Mouse (Mus musculus) small intestine, adult 2 months (tissue): ENCODE data around the gene Mecom. TPM values are rescaled to one million over a fixed set of nuclear protein-coding genes. Genes with fewer than 3 reads are reported as not detected.

Experiments used
- H3K27ac ChIP-seq: fragments of 200-500 bp; 2 replicates; pipeline ENCODE4 v1.5.1; 2012; ENCODE audit warnings: low read depth, low read length, control low read depth, inconsistent platforms; ENCODE audit not compliant: insufficient read depth
- H3K27me3 ChIP-seq: fragments of 200-500 bp; 2 replicates; pipeline ENCODE4 v1.6.1; 2012; ENCODE audit warnings: mild to moderate bottlenecking, moderate library complexity, low read length, inconsistent platforms; ENCODE audit not compliant: control insufficient read depth, insufficient read depth
- H3K36me3 ChIP-seq: fragments of 200-500 bp; 2 replicates; pipeline ENCODE4 v1.6.1; 2012; ENCODE audit warnings: mild to moderate bottlenecking, low read length, control low read depth, inconsistent platforms; ENCODE audit not compliant: control insufficient read depth, insufficient read depth
- H3K4me1 ChIP-seq: fragments of 200-500 bp; 2 replicates; pipeline ENCODE4 v1.6.1; 2012; ENCODE audit warnings: low read length, inconsistent platforms, mixed read lengths; ENCODE audit not compliant: control insufficient read depth, insufficient read depth, insufficient read length
- H3K4me3 ChIP-seq: fragments of 200-500 bp; 2 replicates; pipeline ENCODE4 v1.5.1; 2012; ENCODE audit warnings: low read depth, mild to moderate bottlenecking, control low read depth, inconsistent platforms, low read length, moderate library complexity
- CTCF ChIP-seq: fragments of 200-500 bp; IDR thresholded peaks from 2 replicates; pipeline ENCODE4 v1.5.1; 2012; ENCODE audit warnings: low read depth, mild to moderate bottlenecking, control low read depth, inconsistent platforms, low read length, moderate library complexity, mixed read lengths; ENCODE audit not compliant: insufficient replicate concordance, insufficient read length; ENCODE audit errors: extremely low read depth
- POLR2A ChIP-seq: fragments of 200-500 bp; IDR thresholded peaks from 2 replicates; pipeline ENCODE4 v1.6.1; 2012; ENCODE audit warnings: low read depth, mild to moderate bottlenecking, control low read depth, inconsistent platforms, low read length, moderate library complexity
- WGBS: fragments of 180-500 bp; shearing (Covaris S2); methylation state at CpG from one replicate; pipeline ENCODE4 v1.1.7; 2018; 5-methylcytosine and 5-hydroxymethylcytosine counted together
- polyA plus RNA-seq: library from polyadenylated mRNA; depleted of rRNA; stranded (reverse); fragments of >200 nt; gene quantifications from 2 replicates; pipeline ENCODE4 v1.2.3, GENCODE M21; 2012

Mecom gene
- polyA plus RNA-seq, 1 experiment = 2.8 TPM

DNA sequence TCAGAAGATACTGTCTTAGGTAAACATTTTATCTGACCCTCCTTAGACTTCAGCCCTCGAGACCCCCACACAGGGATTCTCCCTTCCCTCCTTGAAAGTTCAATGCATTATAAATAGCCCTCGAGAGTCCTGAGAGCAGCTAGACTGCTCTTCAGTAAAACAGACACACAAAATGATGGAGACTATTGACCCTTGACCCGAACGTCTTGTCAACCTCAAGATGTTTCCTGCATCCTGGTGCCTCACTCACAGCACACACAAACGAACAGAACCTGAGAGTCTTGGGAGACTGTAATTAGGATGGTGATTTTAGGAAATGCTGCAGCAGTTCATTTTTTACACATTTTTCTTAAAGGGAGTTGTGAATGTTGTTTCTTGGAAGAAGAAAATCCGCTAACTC is 168.5 kb downstream of the Mecom start:
- 78% methylated on average over 6 of the region's 6 CpGs for WGBS
- H3K4me3 ChIP-seq = no peak overlapping the region

DNA sequence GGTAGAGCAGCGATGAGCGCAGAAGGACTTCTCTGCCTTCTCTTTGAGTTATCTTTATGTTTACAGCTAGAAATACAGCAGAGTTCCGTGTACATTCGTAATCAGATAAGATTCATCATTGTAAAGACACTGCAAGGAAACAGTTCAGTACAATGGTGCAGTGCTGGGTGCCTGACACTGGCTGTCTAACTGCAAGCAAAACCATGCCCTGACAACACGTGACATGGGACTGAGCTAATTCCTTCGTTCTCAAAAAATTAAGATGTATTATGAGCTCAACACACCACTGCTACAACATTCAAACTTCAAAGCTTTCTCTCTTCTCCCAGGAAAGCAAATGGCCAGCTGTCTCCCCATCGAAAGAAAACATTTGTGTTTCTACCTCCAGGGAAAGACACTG is 176.3 kb downstream of the Mecom start:
- no peak for TF ChIP-seq CTCF
- TF ChIP-seq POLR2A = no peak
- Histone ChIP-seq H3K27ac (no peak overlapping the region), H3K36me3 (no peaks in the 10 kb centered on the region), H3K4me3 (no peak overlapping the region), H3K4me1 (no peaks in the 10 kb centered on the region), H3K27me3 (no peaks in the 10 kb centered on the region)
- 70% methylated on average over 7 of the region's 7 CpGs for WGBS

More for the DNA sequence above, 168.5 kb downstream of the Mecom start:
- no peak overlapping the region for H3K27ac ChIP-seq
- no peaks in the 10 kb centered on the region for H3K36me3 ChIP-seq
- H3K4me1 ChIP-seq = no peaks in the 10 kb centered on the region
- no peak for TF ChIP-seq CTCF
- TF ChIP-seq POLR2A = no peak
- H3K27me3 ChIP-seq = no peaks in the 10 kb centered on the region

DNA sequence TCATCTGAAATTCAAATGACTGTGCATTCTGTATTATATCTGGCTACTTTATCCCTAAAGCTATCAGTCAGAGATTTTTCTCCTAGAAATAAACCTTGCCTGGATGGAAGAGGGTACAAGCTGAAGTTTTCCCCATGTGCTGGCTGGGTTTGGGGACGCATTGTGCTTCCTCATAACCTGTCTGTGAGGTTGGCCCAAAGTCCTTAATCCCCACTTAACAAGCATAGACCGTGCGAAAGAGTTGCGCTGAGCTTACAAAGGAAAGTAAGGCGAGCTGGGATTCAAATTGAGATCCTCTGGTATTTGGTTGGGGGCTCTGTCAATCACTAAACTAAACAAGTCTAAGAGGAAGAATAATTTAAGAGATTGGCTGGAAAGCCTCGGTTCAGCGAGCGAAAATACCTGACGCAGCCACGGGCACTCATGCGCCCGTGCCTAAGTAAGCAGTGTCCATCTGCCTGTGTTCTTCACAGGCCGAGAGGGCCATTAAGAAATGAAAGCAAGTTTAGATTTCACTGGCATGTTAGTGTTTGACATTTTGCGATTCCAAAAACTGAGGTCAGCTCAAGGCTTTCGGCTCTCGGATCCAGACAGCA is 176.8 kb downstream of the Mecom start:
- no peak overlapping the region for H3K27ac ChIP-seq
- no peak overlapping the region for H3K4me3 ChIP-seq
- WGBS = 82% methylated on average over 16 of the region's 16 CpGs
- TF ChIP-seq CTCF (no peak), POLR2A (no peak)
- H3K36me3 ChIP-seq = no peaks in the 10 kb centered on the region
- H3K4me1 ChIP-seq = no peaks in the 10 kb centered on the region
- H3K27me3 ChIP-seq = no peaks in the 10 kb centered on the region

DNA sequence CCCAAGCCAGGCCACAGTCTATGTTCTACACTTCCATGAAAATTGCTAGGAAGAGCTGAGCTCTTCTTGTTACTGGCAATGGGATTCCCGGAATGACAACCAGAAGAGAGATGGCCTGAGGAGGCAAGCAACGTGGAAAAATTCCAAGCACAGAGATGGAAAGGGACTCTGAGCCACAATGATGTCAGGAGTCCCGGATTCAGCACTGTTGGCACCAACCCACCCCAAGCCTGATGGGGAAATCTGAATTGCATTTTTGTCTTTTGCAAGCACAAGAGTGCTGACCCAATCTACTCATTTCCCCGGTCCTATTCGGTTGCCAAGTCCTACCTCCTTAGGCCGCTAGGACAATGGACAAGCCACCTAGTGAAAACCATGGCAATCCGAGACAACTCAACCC is 181.2 kb downstream of the Mecom start:
- Histone ChIP-seq H3K4me3 (no peak overlapping the region), H3K27me3 (no peaks in the 10 kb centered on the region), H3K36me3 (no peaks in the 10 kb centered on the region), H3K27ac (no peak overlapping the region), H3K4me1 (no peaks in the 10 kb centered on the region)
- WGBS = 91% methylated on average over 7 of the region's 7 CpGs
- no peak for TF ChIP-seq CTCF
- TF ChIP-seq POLR2A = no peak

GRCm38 (mm10) chr3:30361190-30361589 is 186.6 kb downstream of the Mecom start:
- H3K36me3 ChIP-seq = no peaks in the 10 kb centered on the region
- 59% methylated on average over 5 of the region's 5 CpGs for WGBS
- no peak overlapping the region for H3K27ac ChIP-seq
- no peak overlapping the region for H3K4me3 ChIP-seq
- no peak for TF ChIP-seq POLR2A
- TF ChIP-seq CTCF = no peak
- no peaks in the 10 kb centered on the region for H3K4me1 ChIP-seq
- no peaks in the 10 kb centered on the region for H3K27me3 ChIP-seq

- Histone ChIP-seq H3K4me3 (no peak overlapping the region), H3K36me3 (no peaks in the 10 kb centered on the region), H3K27me3 (no peaks in the 10 kb centered on the region), H3K4me1 (peaks cover 7% of the 10 kb centered on the region; the same call in 1 of the 2 replicates), H3K27ac (no peak overlapping the region)
- TF ChIP-seq POLR2A = no peak
- no peak for TF ChIP-seq CTCF
- 27% methylated on average over 6 of the region's 6 CpGs for WGBS
Measured at GRCm38 (mm10) chr3:30353878-30354727, 193.7 kb downstream of the Mecom start.

- WGBS = 75% methylated on average over 7 of the region's 7 CpGs
- H3K27ac ChIP-seq = no peak overlapping the region
- peaks cover 4% of the 10 kb centered on the region; the same call in 1 of the 2 replicates for H3K4me1 ChIP-seq
- TF ChIP-seq CTCF (no peak), POLR2A (no peak)
- H3K36me3 ChIP-seq = no peaks in the 10 kb centered on the region
- H3K27me3 ChIP-seq = no peaks in the 10 kb centered on the region
- H3K4me3 ChIP-seq = no peak overlapping the region
Measured at GRCm38 (mm10) chr3:30349279-30349678, 198.5 kb downstream of the Mecom start.
